Mouse (Mus musculus): ENCODE results near the gene Foxd1. TPM values are rescaled to one million over a fixed set of nuclear protein-coding genes. Genes with fewer than 3 reads are reported as not detected.

The Foxd1 gene
- total and polyA plus RNA-seq, 2 experiments from 2014 or later, result 0.74 to 2.4 TPM

DNA sequence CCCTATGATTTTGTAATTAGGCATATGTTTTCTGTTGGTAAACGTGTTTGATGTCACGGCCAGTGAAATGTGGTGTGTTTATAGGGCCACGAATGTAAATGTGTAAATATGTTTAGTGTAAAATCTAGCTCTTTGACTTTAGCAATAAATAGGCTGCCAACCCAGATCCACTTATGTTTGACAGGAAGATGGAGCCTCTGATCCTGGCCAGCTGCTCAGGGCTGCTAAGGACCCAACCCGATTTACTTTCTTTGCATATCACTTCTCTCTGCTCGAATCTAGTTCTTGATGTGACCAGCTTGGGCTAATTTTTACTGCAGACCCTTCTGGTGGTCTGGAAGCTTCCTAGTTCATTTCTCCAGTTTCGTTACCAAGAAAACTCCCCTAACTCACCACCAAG, 6.3 kb downstream of the Foxd1 start:
- Histone ChIP-seq H3K9me3 (ENCODE audit: low read length) (no peaks in the 10 kb centered on the region), H3K9ac (replicated peaks; ENCODE audit: low read length, poor library complexity, severe bottlenecking) (no peak overlapping the region), H3K36me3 (ENCODE audit: insufficient read depth, low read length) (no peaks in the 10 kb centered on the region), H3K27me3 (ENCODE audit: insufficient read depth, low read length) (peaks cover 76% of the 10 kb centered on the region), H3K27ac (ENCODE audit: low read depth, low read length) (no peak overlapping the region), H3K4me3 (ENCODE audit: low read depth, low read length) (no peak overlapping the region), H3K4me2 (ENCODE audit: low read depth, low read length, poor library complexity, severe bottlenecking) (no peak overlapping the region), H3K4me1 (ENCODE audit: insufficient read depth, low read length) (no peaks in the 10 kb centered on the region)
- WGBS, result 4% methylated on average over 6 of the region's 6 CpGs
- DNase-seq (ENCODE audit: low spot score) (no peak), ATAC-seq (ENCODE audit: low FRiP score) (no peak)
- no peak for TF ChIP-seq CTCF (IDR thresholded peaks at IDR 0.05)

DNA sequence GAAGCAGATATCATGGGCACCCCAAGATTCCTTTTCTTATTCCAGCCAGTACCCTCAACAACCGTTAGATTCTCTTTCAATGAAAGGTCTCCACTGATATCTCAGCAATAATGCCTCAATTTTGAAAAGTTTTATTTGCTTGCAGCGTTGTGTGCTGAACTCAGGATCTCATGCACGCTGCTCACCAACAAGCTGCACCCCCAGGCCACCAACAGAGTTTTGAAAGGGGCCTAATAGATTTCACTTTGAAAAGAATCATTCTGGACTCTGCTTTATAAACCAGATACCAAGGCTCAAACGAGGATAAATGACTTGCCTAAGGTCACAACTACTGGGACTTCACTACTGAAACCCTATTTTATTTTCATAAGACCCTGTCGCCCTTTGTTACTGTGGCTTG, 7.1 kb downstream of the Foxd1 start:
- WGBS, result 8% methylated on average over 5 of the region's 5 CpGs

DNA sequence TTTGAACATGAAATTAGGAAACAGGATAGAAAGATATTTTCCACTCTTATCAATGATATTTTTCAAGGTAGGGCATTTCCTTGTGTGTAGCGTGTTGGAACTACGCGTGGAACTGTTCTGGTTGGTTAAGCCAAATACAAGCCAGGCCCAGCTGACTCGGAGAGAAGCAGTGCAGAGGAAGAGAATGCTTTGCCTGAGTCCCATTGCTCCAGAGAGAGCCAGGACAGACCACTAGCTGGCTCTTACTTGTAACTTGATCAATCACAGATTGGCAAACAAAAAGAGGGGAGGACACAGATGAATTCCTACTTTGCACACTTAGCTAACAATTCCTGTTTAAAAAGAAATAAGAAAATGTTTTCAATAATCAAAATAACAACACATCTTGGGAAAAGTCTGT, 9.0 kb downstream of the Foxd1 start:
- peaks cover 87% of the 10 kb centered on the region for H3K27me3 ChIP-seq (ENCODE audit: insufficient read depth, low read length)
- no peaks in the 10 kb centered on the region for H3K36me3 ChIP-seq (ENCODE audit: insufficient read depth, low read length)
- ATAC-seq (ENCODE audit: low FRiP score) (no peak), DNase-seq (ENCODE audit: low spot score) (no peak)
- 6% methylated on average over 4 of the region's 4 CpGs for WGBS
- TF ChIP-seq CTCF (IDR thresholded peaks at IDR 0.05), result no peak
- no peak overlapping the region for H3K9ac ChIP-seq (replicated peaks; ENCODE audit: low read length, poor library complexity, severe bottlenecking)
- no peak overlapping the region for H3K4me3 ChIP-seq (ENCODE audit: low read depth, low read length)
- H3K9me3 ChIP-seq (ENCODE audit: low read length), result no peaks in the 10 kb centered on the region
- H3K27ac ChIP-seq (ENCODE audit: low read depth, low read length), result no peak overlapping the region
- H3K4me1 ChIP-seq (ENCODE audit: insufficient read depth, low read length), result peaks cover 3% of the 10 kb centered on the region; the same call in 1 of the 2 replicates
- no peak overlapping the region for H3K4me2 ChIP-seq (ENCODE audit: low read depth, low read length, poor library complexity, severe bottlenecking)

More for the DNA sequence above, 7.1 kb downstream of the Foxd1 start:
- DNase-seq (ENCODE audit: low spot score), result no peak
- Histone ChIP-seq H3K4me1 (ENCODE audit: insufficient read depth, low read length) (peaks cover 2% of the 10 kb centered on the region; the same call in 1 of the 2 replicates), H3K4me2 (ENCODE audit: low read depth, low read length, poor library complexity, severe bottlenecking) (no peak overlapping the region), H3K27me3 (ENCODE audit: insufficient read depth, low read length) (peaks cover 76% of the 10 kb centered on the region), H3K9ac (replicated peaks; ENCODE audit: low read length, poor library complexity, severe bottlenecking) (no peak overlapping the region), H3K36me3 (ENCODE audit: insufficient read depth, low read length) (no peaks in the 10 kb centered on the region), H3K4me3 (ENCODE audit: low read depth, low read length) (no peak overlapping the region), H3K27ac (ENCODE audit: low read depth, low read length) (no peak overlapping the region), H3K9me3 (ENCODE audit: low read length) (no peaks in the 10 kb centered on the region)
- ATAC-seq (ENCODE audit: low FRiP score), result no peak
- TF ChIP-seq CTCF (IDR thresholded peaks at IDR 0.05), result no peak

DNA sequence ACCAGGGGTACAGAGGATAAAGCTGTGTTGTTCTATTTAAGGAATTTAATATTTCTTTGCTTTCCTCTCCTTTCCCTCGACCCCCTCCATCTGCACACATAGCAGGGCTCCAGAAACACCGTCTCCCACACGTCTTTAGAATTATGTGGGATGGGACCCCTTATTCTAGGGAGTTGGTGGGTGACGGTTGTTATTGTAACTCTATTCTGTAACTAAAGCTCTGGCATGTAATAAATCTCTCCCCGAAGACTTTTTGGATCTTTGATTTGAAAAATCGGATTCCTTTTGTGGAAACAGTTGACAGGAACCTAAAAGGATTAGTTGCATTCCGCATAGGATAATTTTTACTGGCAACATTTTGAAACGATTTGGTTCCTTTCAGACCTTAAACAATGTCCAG, 11.0 kb downstream of the Foxd1 start:
- no peak overlapping the region for H3K4me2 ChIP-seq (ENCODE audit: low read depth, low read length, poor library complexity, severe bottlenecking)
- peaks cover 3% of the 10 kb centered on the region; the same call in 1 of the 2 replicates for H3K4me1 ChIP-seq (ENCODE audit: insufficient read depth, low read length)
- TF ChIP-seq CTCF (IDR thresholded peaks at IDR 0.05), result no peak
- ATAC-seq (ENCODE audit: low FRiP score), result no peak
- DNase-seq (ENCODE audit: low spot score), result no peak
- H3K27me3 ChIP-seq (ENCODE audit: insufficient read depth, low read length), result peaks cover 89% of the 10 kb centered on the region
- H3K27ac ChIP-seq (ENCODE audit: low read depth, low read length), result no peak overlapping the region
- no peak overlapping the region for H3K4me3 ChIP-seq (ENCODE audit: low read depth, low read length)
- no peak overlapping the region for H3K9ac ChIP-seq (replicated peaks; ENCODE audit: low read length, poor library complexity, severe bottlenecking)
- 4% methylated on average over 8 of the region's 8 CpGs for WGBS
- H3K36me3 ChIP-seq (ENCODE audit: insufficient read depth, low read length), result no peaks in the 10 kb centered on the region
- H3K9me3 ChIP-seq (ENCODE audit: low read length), result no peaks in the 10 kb centered on the region

DNA sequence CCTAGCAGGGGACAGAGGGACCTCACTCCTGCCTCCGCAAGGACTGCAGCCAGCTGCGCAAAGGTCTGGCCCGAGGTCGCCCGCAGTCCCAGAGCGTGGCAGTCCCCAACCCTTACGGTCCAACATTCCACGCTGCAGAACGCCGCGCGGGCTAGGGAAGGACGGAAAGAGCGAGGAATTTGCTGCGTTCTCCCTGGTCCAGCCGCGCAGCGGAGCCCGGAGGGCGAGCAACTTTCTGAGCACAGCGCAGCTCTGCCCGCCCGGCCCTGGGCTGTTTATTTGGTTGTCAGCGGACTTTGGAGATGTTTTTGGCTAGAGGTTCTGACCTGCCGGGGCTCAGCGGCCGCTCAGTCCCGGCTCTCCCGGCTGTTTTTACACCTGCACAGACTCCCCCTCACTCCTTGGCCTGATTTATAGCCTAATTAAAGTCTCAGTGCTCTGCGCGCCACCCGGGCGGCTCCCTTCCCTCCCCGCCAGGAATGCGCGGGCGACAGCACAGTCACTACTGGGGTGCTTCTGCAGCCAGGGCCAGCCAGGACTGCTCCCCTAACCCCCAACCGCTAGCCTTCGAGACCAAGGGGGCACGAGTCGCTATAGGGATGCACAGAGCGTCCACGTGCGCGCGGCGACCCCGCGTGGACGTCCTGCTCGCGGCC, 11.9 kb downstream of the Foxd1 start:
- no peak for TF ChIP-seq CTCF (IDR thresholded peaks at IDR 0.05)
- Histone ChIP-seq H3K36me3 (ENCODE audit: insufficient read depth, low read length) (no peaks in the 10 kb centered on the region), H3K27ac (ENCODE audit: low read depth, low read length) (no peak overlapping the region), H3K9ac (replicated peaks; ENCODE audit: low read length, poor library complexity, severe bottlenecking) (no peak overlapping the region), H3K4me1 (ENCODE audit: insufficient read depth, low read length) (peaks cover 3% of the 10 kb centered on the region; the same call in 1 of the 2 replicates), H3K4me2 (ENCODE audit: low read depth, low read length, poor library complexity, severe bottlenecking) (peak overlapping the region; percentile 34), H3K27me3 (ENCODE audit: insufficient read depth, low read length) (peaks cover 86% of the 10 kb centered on the region), H3K9me3 (ENCODE audit: low read length) (no peaks in the 10 kb centered on the region), H3K4me3 (ENCODE audit: low read depth, low read length) (peak overlapping the region; percentile 8; the same call in 1 of the 2 replicates)
- DNase-seq (ENCODE audit: low spot score), result no peak
- WGBS, result under 1% methylated on average over 52 of the region's 52 CpGs
- 0 out of 2 replicates have a peak, but pooled peaks have one; percentile 38 for ATAC-seq (ENCODE audit: low FRiP score)

DNA sequence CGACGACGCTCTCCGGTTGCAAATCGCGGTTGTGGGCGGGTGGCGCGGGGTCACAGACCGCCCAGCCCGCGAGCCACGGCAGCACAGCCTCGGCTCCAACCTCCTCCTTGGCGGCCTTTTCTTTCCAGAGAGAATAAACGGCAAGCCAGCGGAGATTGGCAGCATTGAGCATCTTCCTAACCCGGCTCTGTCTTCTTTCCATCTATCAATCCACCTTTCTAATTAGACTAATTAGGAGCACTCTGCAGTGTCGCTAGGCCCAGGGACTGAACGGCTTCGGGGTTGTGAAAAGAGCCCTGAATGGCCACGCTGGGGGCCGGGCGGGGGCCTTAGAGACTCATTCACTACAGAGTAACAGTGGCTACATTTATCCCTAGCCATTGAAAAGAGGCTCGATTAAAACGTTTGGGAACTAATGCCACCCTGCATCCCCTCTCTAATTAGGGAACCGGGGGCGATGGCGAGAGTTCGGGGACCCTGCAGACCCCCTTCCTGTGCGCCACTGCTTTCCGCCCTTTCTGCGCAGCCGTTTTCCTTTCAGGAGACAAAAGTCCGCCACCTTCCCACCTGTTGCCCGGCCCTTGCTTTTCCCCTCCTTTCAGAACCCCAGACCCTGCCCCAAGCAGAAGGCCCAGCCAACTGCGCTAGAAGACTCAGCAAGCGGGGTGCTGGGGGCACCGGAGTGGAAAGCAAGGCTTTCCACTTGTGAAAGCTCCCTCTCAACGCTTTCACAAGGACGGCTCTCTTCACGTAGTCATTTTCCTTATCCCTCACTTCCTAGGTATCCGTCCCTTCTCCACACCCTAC, 12.6 kb downstream of the Foxd1 start:
- ATAC-seq (ENCODE audit: low FRiP score) (no peak), DNase-seq (ENCODE audit: low spot score) (no peak)
- peaks cover 3% of the 10 kb centered on the region; the same call in 1 of the 2 replicates for H3K4me1 ChIP-seq (ENCODE audit: insufficient read depth, low read length)
- TF ChIP-seq CTCF (IDR thresholded peaks at IDR 0.05), result no peak
- no peak overlapping the region for H3K9ac ChIP-seq (replicated peaks; ENCODE audit: low read length, poor library complexity, severe bottlenecking)
- 2% methylated on average over 43 of the region's 43 CpGs for WGBS
- peak overlapping the region; percentile 8; the same call in 1 of the 2 replicates for H3K4me3 ChIP-seq (ENCODE audit: low read depth, low read length)
- no peak overlapping the region for H3K27ac ChIP-seq (ENCODE audit: low read depth, low read length)
- peak overlapping the region; percentile 34 for H3K4me2 ChIP-seq (ENCODE audit: low read depth, low read length, poor library complexity, severe bottlenecking)
- H3K36me3 ChIP-seq (ENCODE audit: insufficient read depth, low read length), result no peaks in the 10 kb centered on the region
- no peaks in the 10 kb centered on the region for H3K9me3 ChIP-seq (ENCODE audit: low read length)
- peaks cover 79% of the 10 kb centered on the region for H3K27me3 ChIP-seq (ENCODE audit: insufficient read depth, low read length)

Data from midbrain, postnatal 0 days (tissue).